Mouse (Mus musculus) ZHBTc4 (cell line): ENCODE measurements around the gene Sox13.
A peak's percentile ranks its signal among the peaks of the same experiment; 100 is the strongest.

Experiments used
- DNase-seq: peaks from one replicate; pipeline ENCODE4 v3.0.0-alpha.2; 2011; ENCODE audit warnings: low read depth, low spot score

The Sox13 gene

GRCm38 (mm10) chr1:133367606-133368488 lies 56.3 kb downstream of the Sox13 start:
- DNase-seq = peak; percentile 98

GRCm38 (mm10) chr1:133366951-133367605 lies 57.1 kb downstream of the Sox13 start:
- no peak for DNase-seq

- DNase-seq = no peak
Observed at GRCm38 (mm10) chr1:133364890-133365289, 59.3 kb downstream of the Sox13 start.

- peak; percentile 69 for DNase-seq
Observed at GRCm38 (mm10) chr1:133364022-133364630, 60.1 kb downstream of the Sox13 start.

GRCm38 (mm10) chr1:133363276-133364021 lies 60.7 kb downstream of the Sox13 start, which contains the start of gene Etnk2:
Gene Etnk2 (plus strand): TSS chr1:133363572.
- peak; percentile 98 for DNase-seq

- no peak for DNase-seq
Observed at GRCm38 (mm10) chr1:133362103-133362502, 62.1 kb downstream of the Sox13 start.

GRCm38 (mm10) chr1:133361006-133361405 lies 63.2 kb downstream of the Sox13 start:
- no peak for DNase-seq

GRCm38 (mm10) chr1:133356330-133356729 lies 67.8 kb downstream of the Sox13 start:
- no peak for DNase-seq

GRCm38 (mm10) chr1:133355912-133356311 lies 68.3 kb downstream of the Sox13 start:
- no peak for DNase-seq

GRCm38 (mm10) chr1:133355469-133355868 lies 68.7 kb downstream of the Sox13 start:
- DNase-seq = no peak

- peak; percentile 92 for DNase-seq
Observed at GRCm38 (mm10) chr1:133353371-133353809, 70.8 kb downstream of the Sox13 start.

GRCm38 (mm10) chr1:133351762-133352161 lies 72.4 kb downstream of the Sox13 start:
- no peak for DNase-seq

GRCm38 (mm10) chr1:133350210-133350609 lies 74.0 kb downstream of the Sox13 start, which contains the start of gene Ren1:
Gene Ren1 (plus strand): TSS chr1:133350510.
- DNase-seq = no peak

- DNase-seq = peak; percentile 70
Observed at GRCm38 (mm10) chr1:133347693-133348520, 76.3 kb downstream of the Sox13 start.

GRCm38 (mm10) chr1:133347226-133347625 lies 77.0 kb downstream of the Sox13 start:
- DNase-seq = peak; percentile 69

GRCm38 (mm10) chr1:133346531-133346930 lies 77.6 kb downstream of the Sox13 start:
- no peak for DNase-seq

GRCm38 (mm10) chr1:133344357-133344756 lies 79.8 kb downstream of the Sox13 start:
- no peak for DNase-seq

GRCm38 (mm10) chr1:133340403-133340802 lies 83.8 kb downstream of the Sox13 start:
- peak; percentile 93 for DNase-seq

GRCm38 (mm10) chr1:133333937-133334336 lies 90.2 kb downstream of the Sox13 start:
- DNase-seq = peak; percentile 64

GRCm38 (mm10) chr1:133332656-133333430 lies 91.3 kb downstream of the Sox13 start:
- DNase-seq = peak; percentile 62
